Mouse (Mus musculus) heart, adult 11 months (tissue): Measurements from ENCODE around the gene Sf1.

Experiments used
- DNase-seq: peaks from one replicate; pipeline ENCODE4 v3.0.0; 2022

The Sf1 gene

DNA sequence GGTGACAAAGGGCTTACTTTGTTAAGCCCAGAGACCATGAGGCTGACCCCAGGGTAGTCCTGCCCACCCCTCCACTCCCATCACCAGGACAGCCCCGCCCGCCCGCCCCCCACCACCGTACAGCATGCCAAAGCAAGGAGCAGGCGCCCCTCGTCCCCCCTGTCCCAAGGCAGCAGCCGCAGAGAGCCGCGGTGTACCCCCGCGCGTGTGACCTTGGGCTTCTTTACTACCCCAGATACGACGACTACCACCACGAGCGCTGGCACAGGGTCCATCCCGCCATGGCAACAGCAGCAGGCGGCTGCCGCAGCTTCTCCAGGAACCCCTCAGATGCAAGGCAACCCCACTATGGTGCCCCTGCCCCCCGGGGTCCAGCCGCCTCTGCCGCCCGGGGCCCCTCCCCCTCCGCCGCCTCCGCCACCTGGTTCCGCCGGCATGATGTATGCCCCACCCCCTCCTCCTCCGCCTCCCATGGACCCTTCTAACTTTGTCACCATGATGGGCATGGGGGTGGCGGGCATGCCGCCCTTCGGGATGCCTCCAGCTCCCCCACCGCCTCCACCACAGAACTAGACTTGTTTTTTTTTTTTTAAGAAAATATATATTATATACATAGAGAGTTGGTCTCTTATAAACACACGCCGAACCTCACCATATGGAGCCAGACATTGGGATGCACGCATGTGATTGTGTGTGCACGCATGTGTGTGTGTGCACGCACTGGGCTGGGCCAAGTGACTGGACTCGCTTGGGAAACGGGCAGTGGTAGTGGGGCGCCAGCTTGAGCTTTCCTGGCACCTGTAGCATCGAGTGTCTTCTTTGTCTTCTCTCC, 12.1 kb downstream of the Sf1 start:
- peak; percentile 93 for DNase-seq

DNA sequence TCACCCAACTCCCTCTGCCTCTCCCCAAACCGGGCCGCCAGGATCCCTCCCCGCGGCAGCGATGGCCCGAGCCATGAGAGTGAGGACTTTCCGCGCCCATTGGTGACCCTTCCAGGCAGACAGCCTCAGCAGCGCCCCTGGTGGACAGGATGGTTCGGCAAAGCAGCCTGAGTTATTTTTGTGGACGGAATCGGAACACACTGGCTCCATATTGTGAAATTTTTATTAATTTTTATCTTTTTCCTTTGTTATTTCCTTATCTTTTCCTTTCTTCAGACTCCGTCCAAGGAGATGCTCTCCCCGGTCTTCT, 12.7 kb downstream of the Sf1 start:
- no peak for DNase-seq

DNA sequence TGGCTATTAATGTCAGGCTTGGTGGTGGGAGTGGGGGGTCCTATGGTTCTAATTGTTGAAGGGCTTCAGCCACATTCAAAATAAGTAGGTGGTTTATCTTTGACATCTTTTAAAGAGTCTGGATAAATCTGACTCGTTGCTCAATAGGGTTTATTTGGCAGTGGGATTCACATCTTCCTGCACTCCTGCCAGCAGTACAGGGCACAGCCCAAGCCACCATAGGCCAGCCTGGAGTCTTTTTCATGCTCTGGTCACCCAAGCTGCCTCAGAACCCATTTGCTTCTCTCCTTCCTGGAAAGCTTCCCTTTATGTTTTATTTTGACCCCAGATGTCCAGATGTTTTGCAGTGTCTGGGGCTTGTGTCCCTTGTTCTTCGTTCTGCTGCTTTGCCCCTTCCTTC, 13.2 kb downstream of the Sf1 start:
- DNase-seq, result no peak

DNA sequence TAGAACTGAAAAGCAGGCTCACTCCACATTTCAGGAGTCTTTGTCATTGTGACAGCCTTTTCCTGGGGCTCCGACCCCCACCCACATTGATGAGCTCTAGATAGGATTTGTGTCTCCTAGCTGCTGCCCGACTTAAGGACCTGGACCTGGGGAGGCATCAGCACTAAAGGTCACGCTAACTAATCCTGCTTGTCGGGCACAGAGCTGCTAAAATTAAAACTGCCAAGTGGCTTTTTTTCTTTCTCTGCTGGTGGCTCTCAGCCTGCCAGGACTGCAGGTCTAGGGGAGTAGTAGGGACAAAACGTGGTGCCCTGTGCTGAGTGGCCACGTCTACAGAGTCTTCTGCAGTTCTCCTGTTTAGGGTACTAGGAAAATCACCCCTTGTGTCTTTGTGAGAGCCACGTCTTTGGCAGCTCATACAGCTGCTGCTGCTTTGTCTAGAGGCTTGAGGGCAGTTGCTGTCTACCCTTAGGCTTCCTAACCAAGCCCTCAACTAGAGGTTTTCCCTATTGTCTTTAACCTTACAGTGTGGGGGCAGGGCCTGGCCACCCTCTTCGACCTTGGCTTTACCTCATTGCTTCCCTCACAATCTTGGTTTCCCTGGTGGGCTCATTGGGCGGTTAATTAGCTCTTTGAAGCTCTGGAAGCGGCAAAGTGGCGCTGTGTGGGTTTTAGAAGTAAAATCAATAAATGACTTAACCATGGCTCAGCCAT, 14.0 kb downstream of the Sf1 start:
- peak; percentile 94 for DNase-seq

DNA sequence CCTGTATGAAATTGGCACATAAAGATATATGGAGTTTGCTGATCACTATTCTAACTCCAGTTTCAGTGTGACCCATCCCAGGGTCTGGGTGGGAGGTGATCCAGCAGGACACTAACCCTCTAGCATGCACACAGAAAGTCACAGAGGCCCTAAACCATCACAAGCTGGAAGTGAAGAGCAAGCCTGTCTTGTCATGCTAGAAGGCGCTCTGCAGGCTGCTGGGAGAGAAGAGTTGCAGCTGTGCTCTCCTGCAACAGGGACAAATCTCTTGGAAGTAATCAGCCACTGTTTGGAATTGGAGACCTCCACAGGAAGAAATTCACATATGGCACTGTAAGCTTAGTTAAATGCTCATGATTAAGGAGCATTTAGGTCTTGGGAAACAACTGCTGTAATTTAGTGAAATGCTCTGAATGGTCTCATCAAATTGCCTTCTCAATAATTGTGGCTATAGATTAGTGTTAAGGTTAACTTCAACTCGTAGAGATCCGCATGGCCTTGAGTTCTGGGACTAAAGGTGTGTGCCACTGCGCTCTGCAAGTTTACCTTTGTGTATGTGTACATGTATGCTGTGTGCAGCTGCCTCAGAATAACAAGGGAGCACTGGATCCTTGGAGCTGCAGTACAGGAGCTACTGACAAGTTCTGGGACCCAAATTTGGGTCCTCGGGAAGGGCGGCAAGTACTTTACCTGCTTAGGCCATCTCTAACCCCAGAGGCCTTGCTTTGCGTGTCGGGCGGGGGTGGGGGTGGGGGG, 17.1 kb downstream of the Sf1 start:
- DNase-seq, result no peak

DNA sequence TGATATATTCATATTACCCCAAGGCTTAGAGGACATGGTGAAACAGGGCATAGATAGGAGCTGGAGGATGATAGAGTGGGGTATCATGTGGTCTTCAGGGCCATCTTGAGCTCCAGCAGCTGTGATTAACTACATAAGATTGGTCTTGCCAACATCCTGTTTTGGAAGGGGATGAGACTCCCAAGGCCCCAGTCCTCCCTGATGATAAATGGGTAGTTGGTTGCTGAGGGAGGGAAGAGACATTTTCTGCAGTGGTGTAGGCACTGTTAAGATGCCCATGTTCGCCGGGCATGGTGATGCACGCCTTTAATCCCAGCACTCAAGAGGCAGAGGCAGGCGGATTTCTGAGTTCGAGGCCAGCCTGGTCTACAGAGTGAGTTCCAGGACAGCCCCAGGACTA, 17.7 kb downstream of the Sf1 start:
- no peak for DNase-seq

DNA sequence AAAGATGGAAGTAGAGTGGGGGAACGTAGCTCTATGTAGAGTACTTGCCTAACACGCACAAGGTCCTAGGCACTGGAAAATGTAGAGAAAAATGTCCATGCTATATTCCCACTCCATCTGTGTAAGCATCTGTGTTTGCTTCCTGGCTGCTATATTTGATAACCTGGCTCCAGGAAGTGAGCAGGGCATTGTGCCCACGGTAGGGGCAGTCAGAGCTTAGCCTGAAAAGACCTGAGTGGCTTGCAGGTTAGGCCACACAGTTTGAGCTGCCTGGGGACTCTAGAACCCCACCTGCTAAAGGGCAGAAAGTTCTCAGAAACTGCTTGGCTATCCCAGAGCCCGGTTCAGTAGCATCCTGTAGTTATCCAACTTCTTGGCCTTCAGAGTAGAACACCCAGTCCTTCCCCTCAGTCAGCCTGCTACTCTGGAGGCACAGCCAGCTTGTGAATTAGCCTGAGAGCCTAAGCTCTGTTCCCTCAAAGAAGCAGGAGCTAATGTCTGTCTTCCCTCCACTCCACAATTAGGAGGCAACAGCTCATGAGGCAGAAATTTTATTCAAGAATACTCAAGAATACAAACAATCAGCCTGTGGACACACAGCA, 18.9 kb downstream of the Sf1 start:
- DNase-seq, result peak; percentile 88

DNA sequence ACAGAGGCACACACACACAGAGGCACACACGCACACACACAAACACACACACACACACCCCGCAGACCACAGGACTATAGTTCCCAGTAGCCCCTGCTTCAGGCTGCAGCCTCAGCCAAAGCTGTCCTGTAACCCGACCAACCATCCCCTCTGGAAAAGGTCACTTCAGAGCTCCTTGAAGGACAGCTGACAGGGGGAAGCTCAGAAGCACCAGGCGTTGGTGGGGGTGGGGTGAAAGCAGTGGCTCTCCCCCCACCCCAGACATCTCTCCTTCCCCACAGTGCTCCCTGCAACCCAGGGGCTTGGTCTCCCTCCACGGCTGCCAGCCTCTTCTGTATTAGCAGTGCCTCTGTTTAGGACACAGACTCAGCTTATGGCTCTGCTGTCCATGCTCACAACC, 20.0 kb downstream of the Sf1 start:
- DNase-seq, result peak; percentile 91

DNA sequence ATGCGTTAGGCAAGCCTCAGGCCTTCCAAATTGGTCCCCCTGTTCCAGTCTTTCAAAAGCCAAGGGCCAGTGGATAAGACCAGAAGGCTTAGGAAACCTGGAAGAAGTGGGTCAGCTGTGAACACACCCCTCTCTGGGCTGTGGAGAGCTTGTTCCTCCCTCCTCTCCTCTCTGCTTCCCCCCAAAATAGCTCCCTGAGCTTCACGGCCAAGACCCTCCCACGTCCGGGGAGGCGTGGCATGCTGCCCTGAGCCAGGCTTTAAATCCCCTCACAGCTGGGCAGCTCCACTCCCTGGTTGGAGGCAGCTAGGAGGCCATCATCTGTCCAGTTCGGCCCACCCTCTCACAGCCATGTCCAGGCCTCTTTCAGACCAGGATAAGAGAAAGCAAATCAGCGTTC, 20.6 kb downstream of the Sf1 start, which contains the start of gene Pygm:
Gene Pygm (plus strand): TSS at position 272 of the 400 bp plus-strand sequence.
- peak; percentile 99 for DNase-seq

DNA sequence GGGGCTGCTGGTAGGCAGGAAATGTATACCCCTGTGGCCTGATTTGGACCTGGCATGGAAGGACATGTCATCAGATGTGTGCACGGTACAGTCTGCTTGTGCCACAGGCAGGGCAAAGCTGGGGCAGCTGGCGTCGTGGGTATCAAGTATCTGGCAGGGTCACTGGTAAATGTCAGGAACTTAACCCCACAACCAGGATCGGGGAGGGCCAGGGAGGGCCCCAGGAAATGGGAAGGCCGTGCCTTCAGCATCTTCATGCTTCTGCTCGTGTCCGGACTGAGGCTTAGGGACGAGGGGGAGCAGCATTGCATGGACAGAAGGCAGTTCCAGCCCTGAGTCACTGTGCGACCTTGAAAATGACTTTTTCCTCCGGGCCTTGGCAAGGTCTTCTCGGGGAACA, 21.5 kb downstream of the Sf1 start:
- peak; percentile 95 for DNase-seq

DNA sequence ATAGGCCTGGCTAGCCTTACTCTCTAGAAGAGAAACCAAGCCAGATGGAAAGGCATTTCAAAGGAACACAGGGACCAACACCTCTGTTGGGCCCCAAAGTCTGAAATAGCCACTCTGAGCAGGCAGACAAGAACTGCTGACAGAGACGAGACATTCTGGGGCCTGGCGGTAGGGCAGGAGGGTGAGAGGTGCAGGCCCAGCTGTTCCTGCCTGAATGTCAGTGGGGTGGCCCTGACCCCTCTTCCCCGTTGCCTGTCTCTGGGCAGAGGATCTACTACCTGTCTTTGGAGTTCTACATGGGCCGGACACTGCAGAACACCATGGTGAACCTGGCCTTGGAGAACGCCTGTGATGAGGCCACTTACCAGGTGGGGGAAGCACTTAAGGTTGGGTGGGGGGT, 21.9 kb downstream of the Sf1 start:
- no peak for DNase-seq

DNA sequence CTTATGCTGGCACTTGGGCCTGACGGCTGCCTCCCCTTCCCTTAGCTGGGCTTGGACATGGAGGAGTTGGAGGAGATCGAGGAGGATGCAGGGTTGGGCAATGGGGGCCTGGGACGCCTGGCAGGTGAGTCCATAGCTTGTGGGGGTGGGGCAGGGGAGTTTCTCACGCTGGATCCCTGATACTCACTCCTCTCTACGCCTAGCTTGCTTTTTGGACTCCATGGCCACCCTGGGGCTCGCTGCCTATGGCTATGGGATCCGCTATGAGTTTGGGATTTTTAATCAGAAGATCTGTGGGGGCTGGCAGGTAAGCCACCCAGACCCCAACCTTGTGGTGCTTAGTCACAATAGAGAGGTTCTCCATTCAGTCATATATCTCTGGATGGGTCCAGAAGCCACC, 22.3 kb downstream of the Sf1 start:
- peak; percentile 92 for DNase-seq

DNA sequence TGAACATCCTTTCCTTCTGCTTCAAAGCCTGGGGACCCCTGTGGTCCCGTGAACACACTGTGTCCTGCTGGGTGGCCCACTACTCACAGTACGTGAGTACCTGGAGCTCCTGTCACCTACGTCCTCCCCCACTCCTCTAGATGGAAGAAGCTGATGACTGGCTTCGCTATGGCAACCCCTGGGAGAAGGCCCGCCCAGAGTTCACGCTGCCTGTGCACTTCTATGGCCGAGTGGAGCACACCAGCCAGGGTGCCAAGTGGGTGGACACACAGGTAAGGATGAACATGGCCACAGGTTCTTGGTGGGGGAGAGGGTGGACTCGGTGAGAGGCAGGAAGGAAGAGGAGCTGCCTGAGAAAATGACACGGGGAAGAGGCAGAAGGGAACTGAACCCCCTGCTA, 22.7 kb downstream of the Sf1 start:
- peak; percentile 90 for DNase-seq

DNA sequence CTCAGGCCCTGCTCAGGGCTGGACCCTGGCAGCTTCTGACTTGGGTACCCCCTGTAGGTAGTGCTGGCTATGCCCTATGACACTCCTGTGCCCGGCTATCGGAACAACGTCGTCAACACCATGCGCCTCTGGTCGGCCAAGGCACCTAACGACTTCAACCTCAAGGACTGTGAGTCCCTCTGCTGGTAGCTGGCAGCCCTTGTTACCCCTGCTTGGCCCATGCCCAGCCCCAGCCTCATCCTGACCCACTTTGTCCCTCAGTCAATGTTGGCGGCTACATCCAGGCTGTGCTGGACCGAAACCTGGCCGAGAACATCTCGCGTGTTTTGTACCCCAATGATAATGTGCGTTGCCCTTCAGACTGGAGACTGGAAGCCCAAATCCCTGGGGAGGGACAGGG, 24.5 kb downstream of the Sf1 start:
- peak; percentile 97 for DNase-seq

DNA sequence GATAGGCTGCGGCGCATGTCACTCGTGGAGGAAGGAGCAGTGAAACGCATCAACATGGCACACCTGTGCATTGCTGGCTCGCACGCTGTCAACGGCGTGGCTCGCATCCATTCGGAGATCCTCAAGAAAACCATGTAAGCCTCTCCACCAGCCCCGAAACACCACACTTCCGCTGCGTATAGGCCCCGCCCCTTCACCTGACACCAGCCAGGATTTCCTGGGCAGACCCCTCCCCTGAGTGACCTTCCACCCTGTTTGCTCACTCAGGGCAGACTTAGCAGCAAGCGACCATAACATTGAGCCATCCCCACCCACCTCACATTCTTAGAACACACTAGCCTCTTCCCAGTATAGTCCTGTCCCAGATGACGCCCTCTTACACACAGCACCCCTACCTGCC, 26.3 kb downstream of the Sf1 start:
- peak; percentile 91 for DNase-seq

DNA sequence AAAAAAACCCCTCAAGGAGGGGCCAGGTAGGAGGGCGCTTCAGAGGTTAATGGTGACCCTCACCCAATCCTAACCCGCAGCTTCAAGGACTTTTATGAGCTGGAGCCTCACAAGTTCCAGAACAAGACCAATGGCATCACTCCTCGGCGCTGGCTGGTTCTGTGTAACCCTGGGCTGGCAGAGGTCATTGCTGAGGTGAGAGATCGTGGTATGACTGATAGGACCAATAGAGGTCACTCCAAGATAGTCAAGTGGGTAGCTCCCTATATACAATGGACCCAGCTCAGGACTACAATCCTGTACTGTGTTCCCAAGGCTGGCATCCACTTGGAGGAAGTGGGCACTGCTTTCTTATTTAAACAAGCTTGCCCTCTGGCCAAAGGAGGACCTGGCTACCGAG, 26.8 kb downstream of the Sf1 start:
- peak; percentile 85 for DNase-seq

DNA sequence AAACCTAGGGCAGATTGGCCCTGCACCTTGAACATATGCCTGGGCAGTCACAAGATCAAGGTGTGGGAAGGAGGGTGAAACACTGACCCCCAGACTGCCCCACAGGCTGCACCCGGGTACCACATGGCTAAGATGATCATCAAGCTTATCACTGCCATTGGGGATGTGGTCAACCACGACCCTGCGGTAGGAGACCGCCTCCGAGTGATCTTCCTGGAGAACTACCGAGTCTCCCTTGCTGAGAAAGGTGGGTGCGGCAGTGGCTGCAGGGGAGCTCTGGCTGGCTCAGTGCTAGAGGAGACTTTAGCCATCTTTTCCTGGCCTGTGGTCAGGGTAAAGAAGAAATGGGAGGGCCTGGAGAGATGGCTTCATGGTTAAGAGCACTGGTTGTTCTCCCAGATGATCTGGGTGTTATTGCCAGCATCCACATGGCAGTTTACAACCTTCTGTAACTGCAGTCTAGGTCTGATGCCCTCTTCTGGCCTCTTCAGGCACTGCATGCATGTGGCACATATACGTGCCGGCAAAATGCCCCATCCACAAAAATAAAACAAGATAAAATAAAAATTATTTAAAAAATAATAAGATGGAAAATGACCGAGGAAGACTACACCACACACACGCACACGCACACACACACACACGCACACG, 29.4 kb downstream of the Sf1 start:
- DNase-seq, result peak; percentile 89

DNA sequence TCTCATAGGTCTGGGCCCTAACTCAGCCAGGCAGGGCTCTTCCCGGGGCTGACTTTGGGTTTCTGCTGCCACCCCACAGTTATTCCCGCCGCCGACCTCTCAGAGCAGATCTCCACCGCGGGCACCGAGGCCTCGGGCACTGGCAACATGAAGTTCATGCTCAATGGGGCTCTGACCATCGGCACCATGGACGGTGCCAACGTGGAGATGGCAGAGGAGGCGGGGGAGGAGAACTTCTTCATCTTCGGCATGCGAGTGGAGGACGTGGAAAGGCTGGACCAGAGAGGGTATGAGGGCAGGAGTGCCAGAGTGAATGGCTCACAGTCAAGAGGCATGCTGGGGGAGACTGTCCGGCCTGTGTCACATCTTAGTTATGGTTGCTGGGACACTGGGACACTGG, 30.1 kb downstream of the Sf1 start:
- peak; percentile 85 for DNase-seq

DNA sequence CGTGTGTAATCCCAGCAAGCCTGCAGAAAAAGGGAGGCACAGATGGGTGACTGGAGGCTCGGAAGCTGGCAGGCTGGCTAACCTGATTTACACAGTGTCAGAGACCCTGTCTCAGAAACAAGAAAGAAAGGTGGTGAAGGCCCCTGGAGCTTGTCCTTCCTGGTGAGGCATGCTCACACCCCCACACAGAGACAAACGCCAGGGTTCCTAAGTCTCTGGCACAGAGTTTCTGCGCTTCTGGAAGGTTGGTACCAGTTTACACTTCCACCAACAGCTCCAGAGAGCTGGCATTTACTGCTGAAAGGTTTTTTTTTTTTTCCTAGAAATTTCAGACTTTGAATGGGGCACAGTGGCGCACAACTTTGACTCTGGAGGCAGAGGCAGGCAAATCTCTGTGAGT, 32.7 kb downstream of the Sf1 start:
- peak; percentile 84 for DNase-seq

DNA sequence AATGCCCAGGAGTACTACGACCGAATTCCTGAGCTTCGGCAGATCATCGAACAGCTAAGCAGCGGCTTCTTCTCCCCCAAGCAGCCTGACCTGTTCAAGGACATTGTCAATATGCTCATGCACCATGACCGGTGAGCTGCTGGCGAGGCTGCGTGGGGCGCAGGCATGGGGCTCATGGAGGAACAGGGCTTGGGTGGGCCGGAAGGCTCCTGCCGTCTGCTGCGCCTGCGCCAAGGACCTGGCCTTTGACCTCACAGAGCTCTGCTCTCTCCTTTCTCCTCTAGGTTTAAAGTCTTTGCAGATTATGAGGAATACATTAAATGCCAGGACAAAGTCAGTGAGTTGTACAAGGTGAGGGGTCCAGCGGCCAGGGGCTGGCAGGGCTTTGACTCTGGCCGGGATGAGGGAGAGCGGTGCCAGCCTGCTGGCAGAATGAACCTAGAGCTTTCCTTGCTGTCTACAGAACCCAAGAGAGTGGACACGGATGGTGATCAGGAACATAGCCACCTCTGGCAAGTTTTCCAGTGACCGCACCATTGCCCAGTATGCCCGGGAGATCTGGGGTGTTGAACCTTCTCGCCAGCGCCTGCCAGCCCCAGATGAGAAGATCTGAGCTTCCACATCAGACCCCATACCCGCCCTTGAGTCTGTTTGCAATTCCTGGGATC, 34.2 kb downstream of the Sf1 start:
- peak; percentile 96 for DNase-seq

DNA sequence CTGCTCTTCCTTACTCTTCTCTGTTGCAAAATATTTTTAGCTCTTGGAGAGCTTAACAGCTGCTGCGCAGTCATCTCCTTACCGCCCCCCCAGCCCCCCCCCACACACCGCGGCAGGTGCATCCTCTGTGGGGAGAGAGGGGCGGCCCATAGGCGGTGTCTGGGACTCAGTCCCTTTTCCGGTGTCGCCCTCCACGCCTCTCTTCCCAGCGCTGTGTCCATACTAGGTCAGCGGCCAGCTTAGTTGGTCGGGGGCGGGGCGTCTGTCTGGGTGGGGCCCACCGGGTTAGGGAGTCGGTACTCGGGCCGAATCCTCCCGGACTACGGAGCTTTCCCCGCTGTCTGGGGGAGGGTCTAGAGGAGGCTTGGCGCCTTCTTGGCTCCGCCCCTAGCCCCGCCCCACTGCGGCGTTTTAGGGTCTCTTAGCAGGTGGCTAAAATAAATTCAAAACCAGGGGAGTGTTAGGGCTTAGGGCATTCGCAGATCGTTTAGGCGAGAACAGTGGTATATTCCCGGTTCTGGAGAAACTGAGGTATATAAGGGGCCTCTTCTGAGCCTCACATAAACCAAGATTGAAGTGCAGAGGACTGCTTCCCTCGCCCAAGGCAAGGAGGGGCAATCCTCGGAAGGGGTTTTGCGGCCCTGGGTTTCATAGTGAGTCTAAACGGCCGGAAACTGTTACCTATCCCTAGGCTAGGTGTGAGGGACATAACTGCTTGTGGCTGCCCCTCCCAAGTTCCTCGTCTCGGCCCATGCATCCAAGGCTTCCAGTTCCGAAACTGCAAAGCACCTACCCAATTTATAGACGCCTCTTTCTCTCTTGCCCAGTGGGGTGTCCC, 35.2 kb downstream of the Sf1 start:
- peak; percentile 99 for DNase-seq
